Mouse (Mus musculus): ENCODE results near the gene Slc25a13.

DNA sequence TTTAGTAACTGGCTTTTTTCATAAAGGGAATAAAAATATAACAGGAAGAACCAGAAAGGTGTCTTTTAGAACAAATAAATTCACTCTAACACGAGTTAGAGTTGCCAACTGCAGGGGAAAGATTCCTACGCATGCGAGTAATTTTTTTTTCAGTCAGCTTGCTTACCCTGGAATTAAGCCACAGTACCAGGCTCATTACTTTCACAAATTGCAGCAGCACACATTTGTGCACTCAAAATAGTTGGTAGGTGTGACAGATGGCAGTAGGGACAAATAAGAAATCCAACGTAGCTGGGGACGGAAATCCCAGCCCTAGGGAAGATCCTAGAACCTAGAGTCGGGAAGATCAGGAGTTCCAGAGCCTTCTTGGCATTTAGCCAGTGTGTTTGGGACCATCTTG, 22.1 kb downstream of the Slc25a13 start:
- TF ChIP-seq ZMIZ1 (IDR thresholded peaks at IDR 0.05; ENCODE audit: low read depth, low read length) (no peak), CTCF (IDR thresholded peaks at IDR 0.05 in 2 of 3, conservative IDR thresholded peaks at IDR 0.05 in 1 of 3; ENCODE audit: control insufficient read depth in 1 of 3, insufficient read depth in 1 of 3, low read depth in 2 of 3, low read length in 3 of 3, poor library complexity in 1 of 3, severe bottlenecking in 1 of 3) (no peak), MEF2A (IDR thresholded peaks at IDR 0.05; ENCODE audit: extremely low read depth, insufficient replicate concordance, low read depth, low read length, poor library complexity, severe bottlenecking) (no peak), NRF1 (IDR thresholded peaks at IDR 0.05; ENCODE audit: insufficient read depth, low read depth, low read length, poor library complexity, severe bottlenecking) (no peak), GATA1 (IDR thresholded peaks at IDR 0.05; ENCODE audit: low read depth, low read length) (no peak), TBP (IDR thresholded peaks at IDR 0.05; ENCODE audit: low read depth, low read length) (no peak), NELFE (IDR thresholded peaks at IDR 0.05; ENCODE audit: low read depth, low read length) (no peak)
